Comparison of ENCODE assay signal across 13 mouse cellular contexts in genomic region chr8:124323356-124323755, GRCm38 (mm10).
DNase-seq lines count a peak whose midpoint lies in the region; ATAC-seq lines count a peak whose summit lies in the region.
"Had no signal": no experiment of that assay in that cellular context is flagged by ENCODE, and none has a peak within 500 bp of the region (broad histone marks: within the 10 kb centered on the region; RNA-seq: fewer than 3 reads in every experiment).

No protein-coding gene starts in this region.

- H3K9ac ChIP-seq in heart, embryonic 11.5 days (ENCODE audit: low read depth, low read length) = no peak overlapping the region
- H3K9ac ChIP-seq: embryonic facial prominence, embryonic 12.5 days; forebrain, postnatal 0 days; neural tube, embryonic 13.5 days had no signal

- H3K4me2 ChIP-seq in heart, embryonic 11.5 days = no peak overlapping the region
- H3K4me2 ChIP-seq: embryonic facial prominence, embryonic 12.5 days; neural tube, embryonic 13.5 days had no signal

- WGBS in heart, embryonic 11.5 days (ENCODE audit: insufficient replicate concordance) = 90% methylated on average over 14 of the region's 14 CpGs

- ATAC-seq in heart, embryonic 11.5 days (replicated peaks; ENCODE audit: insufficient number of reproducible peaks, low FRiP score, low TSS enrichment) = no peak
- ATAC-seq: forebrain, postnatal 0 days; inflammation-experienced regulatory T-cells, adult 6 months had no signal

- H3K9me3 ChIP-seq in heart, embryonic 11.5 days (replicated peaks; ENCODE audit: control insufficient read depth, low read length) = no peaks in the 10 kb centered on the region
- H3K9me3 ChIP-seq: embryonic facial prominence, embryonic 12.5 days; neural tube, embryonic 13.5 days had no signal

- no peaks in the 10 kb centered on the region for H3K27me3 ChIP-seq in heart, embryonic 11.5 days (ENCODE audit: control insufficient read depth, insufficient read depth, low read length)
- H3K27me3 ChIP-seq: embryonic facial prominence, embryonic 12.5 days; neural tube, embryonic 13.5 days had no signal

- peak; percentile 45 to 64 for DNase-seq in heart, adult 18-20 months
- DNase-seq in left cerebral cortex, adult 18-20 months (ENCODE audit: low spot score in 2 of 2) = peak; percentile 40 to 58
- DNase-seq in left cerebral cortex, postnatal 10 days (ENCODE audit: extremely low spot score in 1 of 2, low spot score in 2 of 2) = no peak
- DNase-seq in heart, postnatal 4 days = peak; percentile 49
- peak; percentile 51 to 56 for DNase-seq in right cerebral cortex, postnatal 10 days (ENCODE audit: low spot score in 2 of 2)
- no peak for DNase-seq in Muller cell, postnatal 12 days (ENCODE audit: inconsistent ontology term)
- no peak for DNase-seq in cerebellum, postnatal 4 days (ENCODE audit: low spot score in 2 of 2)
- DNase-seq: forebrain, postnatal 0 days; thymus, adult 2 months had no signal

- peaks cover 12% of the 10 kb centered on the region for H3K4me1 ChIP-seq in heart, embryonic 11.5 days (ENCODE audit: control insufficient read depth, insufficient read depth, low read length)
- H3K4me1 ChIP-seq: embryonic facial prominence, embryonic 12.5 days had no signal

- intact Hi-C loops in left cerebral cortex, postnatal 10 days (cut with DNase I) = no loop called here

- H3K36me3 ChIP-seq in heart, embryonic 11.5 days (ENCODE audit: control insufficient read depth, insufficient read depth, low read length) = peaks cover 9% of the 10 kb centered on the region

- no peak overlapping the region for H3K4me3 ChIP-seq in heart, embryonic 11.5 days (ENCODE audit: low read depth, low read length)
- H3K4me3 ChIP-seq: embryonic facial prominence, embryonic 12.5 days; neural tube, embryonic 13.5 days had no signal

- no peak overlapping the region for H3K27ac ChIP-seq in heart, embryonic 11.5 days (ENCODE audit: low read depth, low read length)
- H3K27ac ChIP-seq: embryonic facial prominence, embryonic 12.5 days; neural tube, embryonic 13.5 days had no signal

Comparison
In these comparisons a context has a peak if more than half of its experiments do, and no peak if none do; other contexts are left out.
1. DNase-seq: peak in heart, adult 18-20 months (2 of 2), left cerebral cortex, adult 18-20 months (2 of 2), heart, postnatal 4 days (single experiment) and right cerebral cortex, postnatal 10 days (2 of 2); none in left cerebral cortex, postnatal 10 days (0 of 2), Muller cell, postnatal 12 days (single experiment) and cerebellum, postnatal 4 days (0 of 2).